Mouse (Mus musculus): ENCODE measurements around the gene Fndc4. TPM values are rescaled to one million over a fixed set of nuclear protein-coding genes. Genes with fewer than 3 reads are reported as not detected.

Fndc4 gene
- total RNA-seq, 4 experiments from 2014 or later = 1.1 to 2.0 (median 1.2) TPM

GRCm38 (mm10) chr5:31257616-31258015 is 38.3 kb downstream of the Fndc4 start:
- no peak for DNase-seq (ENCODE audit: low spot score in 2 of 2)

- no peak for DNase-seq (ENCODE audit: low spot score in 2 of 2)
These were observed 39.9 kb downstream of the Fndc4 start for GRCm38 (mm10) chr5:31255971-31256370.

- DNase-seq (ENCODE audit: low spot score in 2 of 2) = no peak
These were observed 40.5 kb downstream of the Fndc4 start for GRCm38 (mm10) chr5:31255381-31255780.

GRCm38 (mm10) chr5:31254901-31255300 is 41.0 kb downstream of the Fndc4 start:
- no peak for DNase-seq (ENCODE audit: low spot score in 2 of 2)

- DNase-seq (ENCODE audit: low spot score in 2 of 2) = no peak
These were observed 41.4 kb downstream of the Fndc4 start for GRCm38 (mm10) chr5:31254452-31254851.

- DNase-seq (ENCODE audit: low spot score in 2 of 2) = no peak
These were observed 42.1 kb downstream of the Fndc4 start for GRCm38 (mm10) chr5:31253806-31254205.

GRCm38 (mm10) chr5:31252795-31253545 is 42.9 kb downstream of the Fndc4 start:
- no peak for DNase-seq (ENCODE audit: low spot score in 2 of 2)

GRCm38 (mm10) chr5:31252151-31252550 is 43.7 kb downstream of the Fndc4 start:
- DNase-seq (ENCODE audit: low spot score in 2 of 2) = no peak

GRCm38 (mm10) chr5:31251541-31252101 is 44.3 kb downstream of the Fndc4 start, which contains the start of gene Krtcap3:
Gene Krtcap3 (plus strand): TSS chr5:31251691.
- DNase-seq (ENCODE audit: low spot score in 2 of 2) = no peak

GRCm38 (mm10) chr5:31250716-31251115 is 45.2 kb downstream of the Fndc4 start:
- no peak for DNase-seq (ENCODE audit: low spot score in 2 of 2)

Other genes starting within 250 kb of the Fndc4 start
- 10 to 100 TPM; 41.9 to 51.2 (median 47.9) TPM for gene Atraid, start 247.8 kb downstream of the Fndc4 start, total RNA-seq (2022)
- 1 to 10 TPM; 6.1 to 7.9 (median 6.7) TPM for gene Slc5a6, start 247.2 kb downstream of the Fndc4 start, total RNA-seq (2022)
- 10 to 100 TPM; 25.5 to 30.8 (median 27.9) TPM for gene Cad, start 241.3 kb downstream of the Fndc4 start, total RNA-seq (2022)
- gene Dnajc5g, start 189.8 kb downstream of the Fndc4 start, total RNA-seq (2022) = not detected
- under 1 TPM in 2 of 4 experiments, not detected in 2; 0.18 to 0.24 TPM for gene Slc30a3, start 187.8 kb downstream of the Fndc4 start, total RNA-seq (2022)
- gene Trim54, start 179.4 kb downstream of the Fndc4 start, total RNA-seq (2022) = 100 to 1,000 TPM; 420 to 527 (median 441) TPM
- not detected for gene Ucn, start 157.3 kb downstream of the Fndc4 start, total RNA-seq (2022)
- 10 to 100 TPM; 19.2 to 26.8 (median 22.7) TPM for gene Mpv17, start 141.8 kb downstream of the Fndc4 start, total RNA-seq (2022)
- gene Gm29609, start 116.2 kb downstream of the Fndc4 start, total RNA-seq (2022) = under 1 TPM; 0.15 to 0.56 (median 0.29) TPM
- gene Gtf3c2, start 115.9 kb downstream of the Fndc4 start, total RNA-seq (2022) = 10 to 100 TPM; 20.5 to 28.0 (median 23.2) TPM
- gene Snx17, start 102.9 kb downstream of the Fndc4 start, total RNA-seq (2022) = 10 to 100 TPM; 31.3 to 35.8 (median 31.7) TPM
- 10 to 100 TPM; 42.1 to 68.2 (median 50.8) TPM for gene Eif2b4, start 102.7 kb downstream of the Fndc4 start, total RNA-seq (2022)
- 10 to 100 TPM in 1 of 4 experiments, 1 to 10 TPM in 3; 6.5 to 12.3 (median 8.5) TPM for gene Zfp513, start 93.8 kb downstream of the Fndc4 start, total RNA-seq (2022)
- gene Ppm1g, start 75.4 kb downstream of the Fndc4 start, total RNA-seq (2022) = 10 to 100 TPM; 38.2 to 49.9 (median 45.2) TPM
- gene Nrbp1, start 55.2 kb downstream of the Fndc4 start, total RNA-seq (2022) = 10 to 100 TPM; 43.9 to 54.8 (median 51.2) TPM
- not detected for gene Gm9970, start 54.8 kb downstream of the Fndc4 start, total RNA-seq (2022)
- gene Krtcap3, start 44.4 kb downstream of the Fndc4 start, total RNA-seq (2022) = 1 to 10 TPM in 3 of 4 experiments, under 1 TPM in 1; 0.68 to 1.4 (median 1.2) TPM
- 10 to 100 TPM; 24.6 to 32.9 (median 28.6) TPM for gene Ift172, start 5.0 kb downstream of the Fndc4 start, total RNA-seq (2022)
- not detected for gene Gckr, start 1.4 kb upstream of the Fndc4 start, total RNA-seq (2022)
- 10 to 100 TPM; 11.5 to 14.3 (median 12.8) TPM for gene Zfp512, start 156.4 kb upstream of the Fndc4 start, total RNA-seq (2022)
- gene 4930548H24Rik, start 189.7 kb upstream of the Fndc4 start, total RNA-seq (2022) = not detected
- gene Gpn1, start 198.7 kb upstream of the Fndc4 start, total RNA-seq (2022) = 10 to 100 TPM; 17.7 to 26.0 (median 20.7) TPM
- 10 to 100 TPM; 21.0 to 25.7 (median 22.2) TPM for gene Slc4a1ap, start 230.9 kb upstream of the Fndc4 start, total RNA-seq (2022)
- 10 to 100 TPM; 10.6 to 12.5 (median 11.2) TPM for gene Supt7l, start 231.7 kb upstream of the Fndc4 start, total RNA-seq (2022)

Data from gastrocnemius, adult 8-10 months (tissue).